Mouse (Mus musculus) neural tube, embryonic 14.5 days (tissue): ENCODE data around the gene Itfg2. TPM values are rescaled to one million over a fixed set of nuclear protein-coding genes. Genes with fewer than 3 reads are reported as not detected.

ENCODE experiments used
- ATAC-seq: fragments of 200-750 bp; cut with Nextera tagmentation; 2 replicates; pipeline ENCODE4 v1.8.0; 2017; ENCODE audit warnings: low read depth, mild to moderate bottlenecking, moderate TSS enrichment, moderate library complexity
- H3K27ac ChIP-seq: fragments of 300-500 bp; sonication (generic); 2 replicates; pipeline ENCODE4 v1.5.1; 2014; ENCODE audit warnings: low read depth, mild to moderate bottlenecking, control low read depth, low read length, moderate library complexity, mixed read lengths
- H3K27me3 ChIP-seq: fragments of 300-500 bp; sonication (generic); 2 replicates; pipeline ENCODE4 v1.6.1; 2014; ENCODE audit warnings: low read length; ENCODE audit not compliant: control insufficient read depth, insufficient read depth
- H3K36me3 ChIP-seq: fragments of 300-500 bp; sonication (generic); 2 replicates; pipeline ENCODE4 v1.6.1; 2014; ENCODE audit warnings: low read length, mixed read lengths; ENCODE audit not compliant: control insufficient read depth, insufficient read depth
- H3K4me1 ChIP-seq: fragments of 300-500 bp; sonication (generic); 2 replicates; pipeline ENCODE4 v1.6.1; 2014; ENCODE audit warnings: low read length; ENCODE audit not compliant: control insufficient read depth, insufficient read depth
- H3K4me2 ChIP-seq: fragments of 300-500 bp; sonication (generic); 2 replicates; pipeline ENCODE4 v1.6.1; 2014; ENCODE audit warnings: mild to moderate bottlenecking, low read depth, low read length, control low read depth
- H3K4me3 ChIP-seq: fragments of 300-500 bp; sonication (generic); 2 replicates; pipeline ENCODE4 v1.5.1; 2014; ENCODE audit warnings: low read depth, low read length, control low read depth, mixed read lengths
- H3K9ac ChIP-seq: fragments of 300-500 bp; sonication (generic); replicated peaks from 2 replicates; pipeline ENCODE4 v1.6.1; 2014; ENCODE audit warnings: low read depth, mild to moderate bottlenecking, control low read depth, low read length, mixed read lengths
- H3K9me3 ChIP-seq: fragments of 300-500 bp; sonication (generic); 2 replicates; pipeline ENCODE4 v1.6.1; 2016; ENCODE audit warnings: low read length; ENCODE audit not compliant: control insufficient read depth
- WGBS: fragments of 180-500 bp; shearing (Covaris S2); extraction: QIAGEN DNeasy Blood & Tissue Kit; methylation state at CpG from one replicate; pipeline ENCODE4 v1.1.7; 2014; 5-methylcytosine and 5-hydroxymethylcytosine counted together
- polyA plus RNA-seq: library from polyadenylated mRNA; unstranded; fragments of >200 nt; fragmentation: Nextera tagmentation; extraction: Ambion mirVana; gene quantifications from 2 replicates; pipeline ENCODE4 v1.2.1, GENCODE M21; 2014

Gene Itfg2
- polyA plus RNA-seq, 1 experiment from 2014 or later = 45.9 TPM

DNA sequence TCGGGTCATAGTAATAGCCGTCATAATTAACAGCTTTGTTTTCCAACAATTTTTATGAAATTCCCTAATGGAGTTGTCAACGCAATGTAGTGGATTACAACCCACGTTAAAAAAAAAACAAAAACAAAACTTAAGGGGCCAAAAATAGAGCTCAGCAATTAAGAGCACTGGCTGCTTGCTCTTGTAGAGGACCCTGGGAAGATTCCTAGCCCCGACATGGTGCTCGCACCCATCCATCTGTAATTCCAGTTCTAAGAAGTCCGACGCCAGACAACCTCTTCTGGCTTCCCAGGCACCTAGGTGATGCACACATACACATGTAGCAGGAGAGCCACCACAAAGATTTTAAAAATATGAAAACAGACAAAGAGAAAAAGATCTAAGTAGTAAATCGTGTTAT lies 315 bp upstream of the Itfg2 start:
- Histone ChIP-seq H3K4me2 (peak overlapping the region; percentile 65), H3K27me3 (no peaks in the 10 kb centered on the region), H3K27ac (peak overlapping the region; percentile 99), H3K36me3 (peaks cover 4% of the 10 kb centered on the region; the same call in 1 of the 2 replicates), H3K4me1 (0 out of 2 replicates have a peak, but pooled peaks cover 3% of the 10 kb centered on the region), H3K9ac (peak overlapping the region; percentile 74), H3K9me3 (no peaks in the 10 kb centered on the region), H3K4me3 (peak overlapping the region; percentile 58)
- no peak for ATAC-seq
- WGBS = 19% methylated on average over 9 of the region's 9 CpGs

GRCm38 (mm10) chr6:128423496-128424268 lies 1.0 kb downstream of the Itfg2 start:
- ATAC-seq = peak; percentile 39
- H3K36me3 ChIP-seq = no peaks in the 10 kb centered on the region
- H3K4me1 ChIP-seq = 0 out of 2 replicates have a peak, but pooled peaks cover 3% of the 10 kb centered on the region
- 47% methylated on average over 15 of the region's 16 CpGs for whole genome bisulfite sequencing
- H3K27me3 ChIP-seq = no peaks in the 10 kb centered on the region
- peak overlapping the region; percentile 76 for H3K4me2 ChIP-seq
- peak overlapping the region; percentile 99 for H3K27ac ChIP-seq
- peak overlapping the region; percentile 74 for H3K9ac ChIP-seq
- peak overlapping the region; percentile 58 for H3K4me3 ChIP-seq
- no peaks in the 10 kb centered on the region for H3K9me3 ChIP-seq

DNA sequence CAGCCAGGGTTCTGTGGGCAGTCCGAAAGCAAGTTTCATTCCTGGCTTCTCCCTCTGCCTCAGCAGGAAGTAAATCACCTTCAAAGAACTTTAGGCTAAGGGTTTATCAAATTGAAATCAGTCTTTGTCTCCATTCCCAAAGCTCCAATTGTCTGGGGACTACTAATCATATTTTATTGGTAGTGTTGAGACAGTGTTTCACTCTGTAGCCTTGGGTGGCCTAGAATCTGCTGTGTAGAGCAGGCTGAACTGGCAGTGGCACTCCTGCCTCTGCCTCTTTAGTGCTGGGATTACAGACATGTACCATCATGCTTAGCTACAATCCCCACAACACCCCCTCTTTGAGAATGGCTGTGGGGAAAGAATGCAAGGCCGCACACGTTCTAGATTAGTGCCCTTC lies 3.3 kb downstream of the Itfg2 start:
- no peak overlapping the region for H3K9ac ChIP-seq
- no peaks in the 10 kb centered on the region for H3K9me3 ChIP-seq
- H3K4me2 ChIP-seq = no peak overlapping the region
- no peaks in the 10 kb centered on the region for H3K27me3 ChIP-seq
- no peak for ATAC-seq
- no peaks in the 10 kb centered on the region for H3K36me3 ChIP-seq
- H3K4me1 ChIP-seq = 0 out of 2 replicates have a peak, but pooled peaks cover 3% of the 10 kb centered on the region
- H3K27ac ChIP-seq = no peak overlapping the region
- WGBS = 83% methylated on average over 3 of the region's 3 CpGs
- no peak overlapping the region for H3K4me3 ChIP-seq

DNA sequence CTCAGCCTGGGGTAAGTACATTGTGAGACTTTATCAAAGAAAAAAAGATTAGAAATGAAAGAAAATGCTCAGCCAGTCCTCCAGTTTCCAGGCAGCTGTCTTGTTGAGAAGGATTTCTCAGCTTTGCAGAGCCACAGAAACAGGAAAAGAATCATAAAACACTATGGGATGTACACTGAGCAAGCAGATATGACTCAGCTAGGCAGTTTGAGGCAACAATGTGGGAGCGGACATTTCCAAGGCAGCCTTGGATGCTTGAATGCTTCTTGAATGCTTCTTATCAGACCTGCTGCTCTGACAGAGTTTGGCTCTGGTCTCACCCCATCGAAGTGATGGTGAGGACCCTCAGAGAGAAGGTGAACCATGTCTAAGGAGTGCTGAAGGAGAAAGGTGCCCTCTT lies 3.7 kb downstream of the Itfg2 start:
- H3K4me2 ChIP-seq = no peak overlapping the region
- 0 out of 2 replicates have a peak, but pooled peaks cover 3% of the 10 kb centered on the region for H3K4me1 ChIP-seq
- no peak overlapping the region for H3K4me3 ChIP-seq
- H3K9ac ChIP-seq = no peak overlapping the region
- H3K36me3 ChIP-seq = no peaks in the 10 kb centered on the region
- no peak for ATAC-seq
- no peaks in the 10 kb centered on the region for H3K9me3 ChIP-seq
- no peaks in the 10 kb centered on the region for H3K27me3 ChIP-seq
- 98% methylated on average over 2 of the region's 2 CpGs for WGBS
- H3K27ac ChIP-seq = no peak overlapping the region

- 93% methylated on average over 1 of the region's 1 CpGs for WGBS
- Histone ChIP-seq H3K9me3 (no peaks in the 10 kb centered on the region), H3K27me3 (no peaks in the 10 kb centered on the region), H3K36me3 (peaks cover 8% of the 10 kb centered on the region; the same call in 1 of the 2 replicates), H3K9ac (no peak overlapping the region), H3K4me2 (no peak overlapping the region), H3K27ac (no peak overlapping the region), H3K4me1 (no peaks in the 10 kb centered on the region), H3K4me3 (no peak overlapping the region)
- no peak for ATAC-seq
Measured at GRCm38 (mm10) chr6:128418076-128418475, 6.7 kb downstream of the Itfg2 start.

- no peak for ATAC-seq
- Histone ChIP-seq H3K36me3 (peaks cover 22% of the 10 kb centered on the region; the same call in 1 of the 2 replicates), H3K9ac (no peak overlapping the region), H3K4me2 (no peak overlapping the region), H3K9me3 (no peaks in the 10 kb centered on the region), H3K27ac (no peak overlapping the region), H3K4me3 (no peak overlapping the region), H3K4me1 (no peaks in the 10 kb centered on the region), H3K27me3 (no peaks in the 10 kb centered on the region)
- 94% methylated on average over 5 of the region's 5 CpGs for WGBS
Measured at GRCm38 (mm10) chr6:128416169-128416568, 8.6 kb downstream of the Itfg2 start.

GRCm38 (mm10) chr6:128411115-128411514 lies 13.6 kb downstream of the Itfg2 start:
- H3K4me1 ChIP-seq = no peaks in the 10 kb centered on the region
- H3K4me3 ChIP-seq = no peak overlapping the region
- peak; percentile 47; the same call in 1 of the 2 replicates for ATAC-seq
- H3K9ac ChIP-seq = no peak overlapping the region
- no peaks in the 10 kb centered on the region for H3K27me3 ChIP-seq
- H3K9me3 ChIP-seq = no peaks in the 10 kb centered on the region
- H3K4me2 ChIP-seq = no peak overlapping the region
- no peak overlapping the region for H3K27ac ChIP-seq
- 26% methylated on average over 3 of the region's 3 CpGs for WGBS
- peaks cover 43% of the 10 kb centered on the region for H3K36me3 ChIP-seq

GRCm38 (mm10) chr6:128410305-128410704 lies 14.4 kb downstream of the Itfg2 start:
- H3K4me2 ChIP-seq = no peak overlapping the region
- no peaks in the 10 kb centered on the region for H3K27me3 ChIP-seq
- H3K9ac ChIP-seq = no peak overlapping the region
- H3K36me3 ChIP-seq = peaks cover 46% of the 10 kb centered on the region
- ATAC-seq = no peak
- H3K4me1 ChIP-seq = no peaks in the 10 kb centered on the region
- no peaks in the 10 kb centered on the region for H3K9me3 ChIP-seq
- H3K27ac ChIP-seq = no peak overlapping the region
- H3K4me3 ChIP-seq = no peak overlapping the region
- WGBS = 97% methylated on average over 13 of the region's 13 CpGs

DNA sequence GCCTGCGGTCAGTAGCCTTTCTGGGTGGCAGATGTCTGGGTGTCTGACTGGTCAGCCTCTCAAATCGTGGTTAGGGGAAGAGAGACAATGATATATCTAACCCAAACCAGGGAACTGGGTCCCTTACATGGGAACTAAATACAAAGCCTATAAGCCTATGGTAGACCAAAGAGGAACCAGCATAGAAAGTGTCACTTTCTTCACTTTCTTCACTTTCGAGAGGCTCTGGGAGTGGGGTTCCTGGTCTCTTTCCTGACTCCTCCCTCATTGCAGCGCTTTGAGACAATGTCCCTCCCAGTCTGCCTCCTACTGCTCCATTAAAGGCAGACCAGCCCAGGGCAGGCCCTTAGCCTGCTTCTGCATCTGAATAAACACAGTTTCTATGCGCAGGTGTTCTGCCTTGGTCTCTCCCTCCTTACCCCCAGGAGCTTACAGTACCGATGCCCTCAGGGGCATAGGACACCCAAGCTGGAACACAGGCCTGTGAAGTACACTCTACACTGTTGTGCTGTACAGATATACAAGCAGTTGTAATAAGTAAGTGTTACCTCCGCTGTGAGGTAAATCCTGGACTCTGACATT lies 16.1 kb downstream of the Itfg2 start:
- no peak overlapping the region for H3K4me3 ChIP-seq
- H3K9me3 ChIP-seq = no peaks in the 10 kb centered on the region
- ATAC-seq = no peak
- H3K36me3 ChIP-seq = peaks cover 41% of the 10 kb centered on the region
- H3K27me3 ChIP-seq = no peaks in the 10 kb centered on the region
- H3K9ac ChIP-seq = no peak overlapping the region
- no peaks in the 10 kb centered on the region for H3K4me1 ChIP-seq
- H3K27ac ChIP-seq = no peak overlapping the region
- WGBS = 92% methylated on average over 7 of the region's 7 CpGs
- H3K4me2 ChIP-seq = no peak overlapping the region
